12 mouse cellular contexts compared by ENCODE assay signal in the genomic region with DNA sequence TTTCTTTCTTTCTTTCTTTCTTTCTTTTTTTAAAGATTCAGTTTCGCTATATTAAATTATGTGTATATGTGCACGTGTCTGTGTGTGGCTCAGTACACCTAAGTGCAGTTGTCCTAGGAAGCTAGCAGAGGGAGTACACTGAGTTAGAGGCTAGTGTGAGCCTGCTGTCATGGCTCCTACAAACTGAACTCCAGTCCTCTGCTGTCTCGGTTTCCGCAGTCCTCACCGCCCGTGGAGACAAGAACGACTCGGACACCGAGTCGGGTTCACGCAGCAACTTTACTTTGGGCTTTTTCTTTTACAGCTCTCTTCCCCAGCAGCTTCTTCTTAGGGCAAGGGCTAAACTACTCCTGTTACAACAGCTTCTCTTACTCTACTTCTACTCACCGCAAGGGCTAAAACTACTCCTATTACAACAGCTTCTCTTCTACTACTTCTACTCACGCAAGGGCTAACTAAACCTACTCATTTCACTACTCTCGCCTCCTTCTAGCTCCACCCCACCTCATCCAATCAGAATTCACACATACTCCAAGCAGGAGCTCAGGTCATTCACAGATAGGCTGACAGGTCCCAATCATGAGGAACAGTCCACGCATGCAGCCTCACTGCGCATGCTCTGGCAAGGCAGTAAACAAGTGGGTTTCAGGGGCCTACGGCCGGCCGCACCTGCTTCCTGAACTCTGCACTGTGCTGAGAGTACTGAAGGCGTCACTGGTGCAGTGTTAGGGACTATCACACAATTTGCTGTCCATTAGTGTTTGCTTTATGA. TPM values are rescaled to one million over a fixed set of nuclear protein-coding genes. Genes with fewer than 3 reads are reported as not detected.
DNase-seq lines count a peak whose midpoint lies in the region; ATAC-seq and TF ChIP-seq lines count a peak whose summit lies in the region.
"Had no signal": no experiment of that assay in that cellular context is flagged by ENCODE, and none has a peak within 500 bp of the region (broad histone marks: within the 10 kb centered on the region; RNA-seq: fewer than 3 reads in every experiment).

No protein-coding gene starts in this region.

- DNase-seq in limb, embryonic 10.5 days (ENCODE audit: low spot score), result no peak
- peak; percentile 77 for DNase-seq in thymus, adult 2 months
- DNase-seq in frontal cortex, postnatal 36 days (ENCODE audit: low spot score in 2 of 2), result no peak
- DNase-seq in cerebellum, adult 11-12 months, result no peak
- DNase-seq in right cerebral cortex, postnatal 36 days (ENCODE audit: low spot score in 2 of 2), result no peak
- DNase-seq: adrenal gland, postnatal 10 days; right cerebral cortex, adult 18-20 months had no signal

- peak; percentile 51; the same call in 1 of the 2 replicates for ATAC-seq in limb, embryonic 13.5 days (ENCODE audit: low FRiP score, low read depth)
- ATAC-seq in intestine, postnatal 0 days, result peak; percentile 97
- ATAC-seq in monocyte, adult 5-6 weeks (replicated peaks; ENCODE audit: insufficient number of reproducible peaks, low FRiP score, low TSS enrichment, poor library complexity, severe bottlenecking), result 0 out of 2 replicates have a peak, but pooled peaks have one; percentile 27

- H3K9me3 ChIP-seq in limb, embryonic 13.5 days, result no peaks in the 10 kb centered on the region
- no peaks in the 10 kb centered on the region for H3K9me3 ChIP-seq in limb, embryonic 10.5 days (replicated peaks)
- no peaks in the 10 kb centered on the region for H3K9me3 ChIP-seq in intestine, postnatal 0 days (ENCODE audit: control insufficient read depth)
- H3K9me3 ChIP-seq: hindbrain, embryonic 13.5 days had no signal

- H3K27ac ChIP-seq in limb, embryonic 13.5 days, result no peak overlapping the region
- H3K27ac ChIP-seq in limb, embryonic 10.5 days, result no peak overlapping the region
- H3K27ac ChIP-seq in intestine, postnatal 0 days (ENCODE audit: low read depth, low read length), result peak overlapping the region; percentile 66; the same call in 1 of the 2 replicates
- peak overlapping the region; percentile 89 for H3K27ac ChIP-seq in thymus, adult 2 months (ENCODE audit: control insufficient read depth, insufficient read depth, low read length)
- H3K27ac ChIP-seq: hindbrain, embryonic 13.5 days had no signal

- TF ChIP-seq POLR2A in thymus, adult 2 months (IDR thresholded peaks at IDR 0.05; ENCODE audit: control insufficient read depth, extremely low read depth, insufficient read depth, low read length, poor library complexity), result peak; percentile 74

- H3K27me3 ChIP-seq in limb, embryonic 13.5 days, result no peaks in the 10 kb centered on the region
- no peaks in the 10 kb centered on the region for H3K27me3 ChIP-seq in limb, embryonic 10.5 days (ENCODE audit: low read depth, poor library complexity, severe bottlenecking)
- no peaks in the 10 kb centered on the region for H3K27me3 ChIP-seq in intestine, postnatal 0 days (replicated peaks; ENCODE audit: control insufficient read depth, insufficient read depth, low read length)
- H3K27me3 ChIP-seq in thymus, adult 2 months (ENCODE audit: control insufficient read depth, insufficient read depth, low read length), result no peaks in the 10 kb centered on the region
- H3K27me3 ChIP-seq: hindbrain, embryonic 13.5 days had no signal

- H3K36me3 ChIP-seq in limb, embryonic 13.5 days, result no peaks in the 10 kb centered on the region
- H3K36me3 ChIP-seq in limb, embryonic 10.5 days, result no peaks in the 10 kb centered on the region
- H3K36me3 ChIP-seq in intestine, postnatal 0 days (ENCODE audit: control insufficient read depth, insufficient read depth), result no peaks in the 10 kb centered on the region
- no peaks in the 10 kb centered on the region for H3K36me3 ChIP-seq in thymus, adult 2 months (ENCODE audit: control insufficient read depth, insufficient read depth, low read length)
- H3K36me3 ChIP-seq: hindbrain, embryonic 13.5 days had no signal

- no peak overlapping the region for H3K9ac ChIP-seq in limb, embryonic 13.5 days
- no peak overlapping the region for H3K9ac ChIP-seq in intestine, postnatal 0 days (ENCODE audit: low read depth, low read length)
- H3K9ac ChIP-seq: hindbrain, embryonic 13.5 days had no signal

- WGBS in limb, embryonic 13.5 days, result 76% methylated on average over 20 of the region's 20 CpGs
- 90% methylated on average over 20 of the region's 20 CpGs for WGBS in limb, embryonic 10.5 days
- 64% methylated on average over 20 of the region's 20 CpGs for WGBS in intestine, postnatal 0 days
- WGBS in thymus, adult 2 months, result 54% methylated on average over 20 of the region's 20 CpGs

- no peak overlapping the region for H3K4me2 ChIP-seq in limb, embryonic 13.5 days (replicated peaks)
- peak overlapping the region; percentile 30; the same call in 1 of the 2 replicates for H3K4me2 ChIP-seq in intestine, postnatal 0 days (replicated peaks; ENCODE audit: low read depth)
- H3K4me2 ChIP-seq: hindbrain, embryonic 13.5 days had no signal

- H3K4me3 ChIP-seq in limb, embryonic 13.5 days, result no peak overlapping the region
- no peak overlapping the region for H3K4me3 ChIP-seq in limb, embryonic 10.5 days
- no peak overlapping the region for H3K4me3 ChIP-seq in intestine, postnatal 0 days (ENCODE audit: low read depth, low read length)
- no peak overlapping the region for H3K4me3 ChIP-seq in thymus, adult 2 months (ENCODE audit: control insufficient read depth, insufficient read depth, low read length)
- H3K4me3 ChIP-seq: hindbrain, embryonic 13.5 days had no signal

- H3K4me1 ChIP-seq in limb, embryonic 13.5 days, result peaks cover 24% of the 10 kb centered on the region
- H3K4me1 ChIP-seq in limb, embryonic 10.5 days, result peaks cover 14% of the 10 kb centered on the region
- H3K4me1 ChIP-seq in intestine, postnatal 0 days (replicated peaks; ENCODE audit: control insufficient read depth, insufficient read depth, low read length), result no peaks in the 10 kb centered on the region
- peaks cover 11% of the 10 kb centered on the region for H3K4me1 ChIP-seq in thymus, adult 2 months (replicated peaks; ENCODE audit: control insufficient read depth, insufficient read depth, low read length)
- H3K4me1 ChIP-seq: hindbrain, embryonic 13.5 days had no signal

- TF ChIP-seq CTCF in intestine, postnatal 0 days (IDR thresholded peaks at IDR 0.05; ENCODE audit: low read depth), result no peak
- 0 out of 2 replicates have a peak, but pooled peaks have one; percentile 18 for TF ChIP-seq CTCF in thymus, adult 2 months (IDR thresholded peaks at IDR 0.05; ENCODE audit: borderline replicate concordance, control insufficient read depth, extremely low read depth, insufficient read depth, low read length, poor library complexity)

RNA-seq across cellular contexts. Expression of a gene that starts 14.7 kb away (rescaled TPM):
- polyA plus RNA-seq in limb, embryonic 13.5 days (2015; fragmentation: Nextera tagmentation; extraction: Ambion mirVana), result 0.56 and 0.59 TPM in 2 replicates
- 0.18 and 0.33 TPM in 2 replicates for polyA plus RNA-seq in limb, embryonic 10.5 days (2016; fragmentation: Nextera tagmentation; extraction: Ambion mirVana)
- polyA plus RNA-seq in intestine, postnatal 0 days (2015; fragmentation: Nextera tagmentation; extraction: Ambion mirVana), result 0.18 and 0.25 TPM in 2 replicates
- total RNA-seq in monocyte, adult 5-6 weeks (2017), result 0.48 to 1.1 TPM (median 0.53 TPM) in 3 replicates
- 1.1 and 1.4 TPM in 2 replicates for polyA plus RNA-seq in thymus, adult 2 months (2012; rRNA removed)
- total RNA-seq: layer of hippocampus, postnatal 25 days had no signal

Comparison
In these comparisons a context has a peak if more than half of its experiments do, and no peak if none do; other contexts are left out.
1. ATAC-seq: peak in every context shown above with its lines; median percentile 97 in intestine, postnatal 0 days; 51 in limb, embryonic 13.5 days; 27 in monocyte, adult 5-6 weeks.
2. H3K27ac ChIP-seq: peak in intestine, postnatal 0 days (single experiment) and thymus, adult 2 months (single experiment); none in limb, embryonic 13.5 days (single experiment) and limb, embryonic 10.5 days (single experiment).